Mouse (Mus musculus) left cerebral cortex, adult 9 months (tissue): ENCODE results near the gene Kctd8.

Experiments
- DNase-seq, 2 experiments: peaks; one replicate each; pipeline ENCODE4 v3.0.0; 2022; ENCODE audit warnings: low spot score in 2 of 2

Gene Kctd8

GRCm38 (mm10) chr5:69159897-69160509, 181.5 kb downstream of the Kctd8 start:
- DNase-seq, result no peak

GRCm38 (mm10) chr5:69156489-69156888, 185.0 kb downstream of the Kctd8 start:
- DNase-seq, result no peak

- DNase-seq, result no peak
Observed at GRCm38 (mm10) chr5:69145827-69146226, 195.7 kb downstream of the Kctd8 start.

- no peak for DNase-seq
Observed at GRCm38 (mm10) chr5:69141082-69141481, 200.4 kb downstream of the Kctd8 start.

- no peak for DNase-seq
Observed at GRCm38 (mm10) chr5:69108718-69109117, 232.8 kb downstream of the Kctd8 start.

- DNase-seq, result peak in 1 of 2 experiments; percentile 11
Observed at GRCm38 (mm10) chr5:69088912-69089311, 252.6 kb downstream of the Kctd8 start.
